Mouse (Mus musculus) central nervous system, embryonic 14 days (tissue): ENCODE results near the gene Fam177a. TPM values are rescaled to one million over a fixed set of nuclear protein-coding genes. Genes with fewer than 3 reads are reported as not detected.

Source experiments
- polyA plus RNA-seq: library from polyadenylated mRNA; depleted of rRNA; stranded (reverse); fragments of >200 nt; gene quantifications from 2 replicates; pipeline ENCODE4 v1.2.3, GENCODE M21; 2012; rRNA removed

The Fam177a gene
- 17.6 and 19.6 TPM in 2 replicates for polyA plus RNA-seq

GRCm38 (mm10) chr12:55124242-55124641 lies at the start of gene Fam177a:
Gene Fam177a (plus strand): TSS chr12:55124469.

DNA sequence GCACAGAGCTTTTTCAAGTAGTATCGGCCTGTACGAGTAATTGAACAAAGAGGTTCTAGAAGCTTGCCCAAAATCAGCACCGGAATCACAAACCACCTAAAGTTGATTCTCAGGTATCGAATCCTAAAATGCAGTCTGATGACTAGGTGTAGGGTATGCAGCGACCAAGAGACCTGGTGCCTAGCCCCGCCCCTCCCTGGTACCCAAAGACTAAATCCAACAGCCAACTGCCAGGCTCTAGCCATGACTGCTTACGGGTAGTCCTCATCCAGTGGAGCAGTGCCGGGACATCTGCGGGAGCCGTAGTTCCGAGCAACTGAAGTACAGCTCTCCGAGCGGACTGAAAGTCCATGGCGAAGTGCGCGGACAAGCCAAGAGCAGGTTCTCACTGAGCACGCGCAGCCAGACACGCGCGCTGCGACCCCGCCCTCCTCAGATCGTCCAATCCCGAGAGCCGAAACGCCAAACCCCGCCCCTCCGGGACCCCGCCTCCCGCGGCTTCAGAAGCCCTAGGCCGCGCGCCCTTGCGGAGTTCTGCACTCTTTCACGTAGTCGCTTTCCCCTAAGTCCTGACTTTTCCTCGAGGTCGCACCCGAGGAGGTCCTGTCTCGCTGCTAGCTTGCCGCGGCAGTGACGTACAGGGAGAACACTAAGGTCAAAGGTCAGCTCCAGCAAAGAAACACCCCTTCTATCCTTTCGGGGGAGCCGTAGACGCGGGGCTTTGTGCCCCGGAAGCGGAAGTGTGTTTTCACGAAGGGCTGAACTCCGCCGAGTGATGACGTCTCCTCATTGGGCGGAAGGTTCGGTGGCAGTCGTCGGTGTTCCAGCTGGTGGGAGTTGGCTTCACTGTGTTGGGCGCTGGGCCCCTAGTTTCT lies 44.3 kb upstream of the Fam177a start, which contains the start of the genes 2700097O09Rik and Srp54a:
Gene 2700097O09Rik, minus strand, starts transcription at position 385 of the 875 bp plus-strand sequence.
Gene Srp54a, plus strand, starts transcription at position 537 of the 875 bp plus-strand sequence.

DNA sequence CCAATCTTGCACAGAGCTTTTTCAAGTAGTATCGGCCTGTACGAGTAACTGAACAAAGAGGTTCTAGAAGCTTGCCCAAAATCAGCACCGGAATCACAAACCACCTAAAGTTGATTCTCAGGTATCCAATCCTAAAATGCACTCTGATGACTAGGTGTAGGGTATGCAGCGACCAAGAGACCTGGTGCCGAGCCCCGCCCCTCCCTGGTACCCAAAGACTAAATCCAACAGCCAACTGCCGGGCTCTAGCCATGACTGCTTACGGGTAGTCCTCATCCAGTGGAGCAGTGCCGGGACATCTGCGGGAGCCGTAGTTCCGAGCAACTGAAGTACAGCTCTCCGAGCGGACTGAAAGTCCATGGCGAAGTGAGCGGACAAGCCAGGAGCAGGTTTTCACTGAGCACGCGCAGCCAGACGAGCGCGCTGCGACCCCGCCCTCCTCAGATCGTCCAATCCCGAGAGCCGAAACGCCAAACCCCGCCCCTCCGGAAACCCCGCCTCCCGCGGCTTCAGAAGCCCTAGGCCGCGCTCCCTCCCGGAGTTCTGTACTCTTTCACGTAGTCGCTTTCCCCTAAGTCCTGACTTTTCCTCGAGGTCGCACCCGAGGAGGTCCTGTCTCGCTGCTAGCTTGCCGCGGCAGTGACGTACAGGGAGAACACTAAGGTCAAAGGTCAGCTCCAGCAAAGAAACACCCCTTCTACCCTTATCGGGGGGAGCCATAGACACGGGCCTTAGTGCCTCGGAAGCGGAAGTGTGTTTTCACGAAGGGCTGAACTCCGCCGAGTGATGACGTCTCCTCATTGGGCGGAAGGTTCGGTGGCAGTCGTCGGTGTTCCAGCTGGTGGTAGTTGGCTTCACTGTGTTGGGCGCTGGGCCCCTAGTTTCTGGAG lies 30.5 kb downstream of the Fam177a start, which contains the start of gene Srp54b:
Gene Srp54b, plus strand, starts transcription at position 546 of the 890 bp plus-strand sequence.

Other genes starting within 250 kb of the Fam177a start
- not detected in 2 replicates for gene Gm20403, start 137.9 kb upstream of the Fam177a start, polyA plus RNA-seq
- gene Baz1a, start 110.1 kb upstream of the Fam177a start, polyA plus RNA-seq, result 10.0 and 13.3 TPM in 2 replicates
- gene 2700097O09Rik, start 44.4 kb upstream of the Fam177a start, polyA plus RNA-seq, result 28.9 and 29.0 TPM in 2 replicates
- 62.9 and 65.2 TPM in 2 replicates for gene Srp54a, start 44.2 kb upstream of the Fam177a start, polyA plus RNA-seq
- 39.2 and 41.8 TPM in 2 replicates for gene Srp54b, start 30.6 kb downstream of the Fam177a start, polyA plus RNA-seq
- gene 1700047I17Rik2, start 75.1 kb downstream of the Fam177a start, polyA plus RNA-seq, result not detected in 2 replicates
- 54.0 and 56.2 TPM in 2 replicates for gene Srp54c, start 105.7 kb downstream of the Fam177a start, polyA plus RNA-seq
- gene 1110008L16Rik, start 175.1 kb downstream of the Fam177a start, polyA plus RNA-seq, result 9.6 and 9.9 TPM in 2 replicates
- gene Ppp2r3c, start 178.5 kb downstream of the Fam177a start, polyA plus RNA-seq, result 19.0 and 20.3 TPM in 2 replicates